Mouse (Mus musculus): Measurements from ENCODE around the gene Rnasel. TPM values are rescaled to one million over a fixed set of nuclear protein-coding genes. Genes with fewer than 3 reads are reported as not detected.

Gene Rnasel
- polyA plus RNA-seq, 2 experiments, result 10.0 to 23.5 TPM

DNA sequence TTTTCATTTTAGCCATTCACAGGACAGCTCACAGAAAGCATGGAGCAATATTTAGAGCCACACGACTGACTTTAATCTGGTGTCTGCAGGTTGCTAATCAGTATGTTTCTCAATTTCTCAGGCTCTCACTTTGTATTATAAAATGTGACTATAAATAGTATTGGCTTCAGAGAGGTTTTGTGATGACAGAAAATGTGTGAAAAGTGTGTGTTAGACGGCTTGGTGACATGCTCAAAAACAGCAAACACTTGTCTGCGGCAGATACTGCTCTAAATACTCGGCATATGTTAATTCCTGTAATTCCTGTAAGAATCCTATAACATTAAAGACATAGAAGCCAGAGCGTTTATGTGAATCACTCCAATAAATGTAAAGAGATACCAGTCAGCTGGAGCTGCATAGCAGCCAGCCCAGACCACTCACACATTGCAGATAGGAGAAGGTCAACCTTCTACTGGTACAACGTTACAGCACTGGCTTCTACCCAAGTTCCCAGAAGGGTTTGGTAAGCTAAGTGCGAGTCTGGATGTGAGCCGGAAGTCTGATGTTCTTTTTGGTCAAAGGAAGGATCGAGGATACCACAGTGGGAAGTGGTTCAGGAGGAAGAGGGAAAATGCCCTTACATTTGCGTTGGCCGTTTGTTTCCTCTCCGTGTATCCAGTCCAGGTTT, 1.2 kb upstream of the Rnasel start:
- TF ChIP-seq POLR2A (IDR thresholded peaks at IDR 0.05; ENCODE audit: borderline replicate concordance, extremely low read depth, insufficient read depth, insufficient read length), result no peak
- ATAC-seq (ENCODE audit: low FRiP score, low read depth), result no peak
- no peaks in the 10 kb centered on the region for H3K27me3 ChIP-seq (ENCODE audit: control insufficient read depth, insufficient read depth, low read length)
- H3K4me3 ChIP-seq (replicated peaks; ENCODE audit: low read length), result no peak overlapping the region
- H3K36me3 ChIP-seq (ENCODE audit: control insufficient read depth, insufficient read depth, low read length), result peaks cover 4% of the 10 kb centered on the region
- 69% methylated on average over 12 of the region's 12 CpGs for WGBS
- H3K27ac ChIP-seq (replicated peaks; ENCODE audit: low read depth, low read length), result no peak overlapping the region
- H3K4me1 ChIP-seq (ENCODE audit: control insufficient read depth, insufficient read depth, low read length), result peaks cover 8% of the 10 kb centered on the region
- H3K4me2 ChIP-seq (replicated peaks; ENCODE audit: low read depth, low read length, severe bottlenecking), result no peak overlapping the region
- no peak for DNase-seq (ENCODE audit: low spot score)
- no peak overlapping the region for H3K9ac ChIP-seq (ENCODE audit: low read depth, low read length, severe bottlenecking)
- H3K9me3 ChIP-seq (ENCODE audit: control insufficient read depth, low read length), result no peaks in the 10 kb centered on the region

DNA sequence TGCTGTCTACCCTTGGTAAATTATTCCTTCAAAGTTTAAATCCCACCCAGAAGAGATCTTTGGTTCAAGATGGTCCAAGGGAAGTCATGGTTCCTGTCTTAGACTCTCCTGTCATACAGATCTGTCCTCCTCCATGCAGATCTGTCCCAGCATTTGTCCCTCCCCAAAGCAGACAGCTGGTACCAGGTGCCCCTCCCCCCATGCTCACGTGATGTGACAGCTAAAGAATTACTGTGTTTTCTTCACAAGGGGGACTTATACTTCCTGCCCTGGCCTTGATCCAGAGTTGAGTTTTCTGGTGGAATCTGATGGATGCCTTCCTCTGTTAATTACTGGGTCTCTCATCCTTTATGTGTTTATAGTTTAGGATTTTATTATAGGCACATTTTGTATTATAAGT, 677 bp upstream of the Rnasel start:
- no peak for TF ChIP-seq POLR2A (IDR thresholded peaks at IDR 0.05; ENCODE audit: borderline replicate concordance, extremely low read depth, insufficient read depth, insufficient read length)
- peak; percentile 50 for DNase-seq (ENCODE audit: low spot score)
- peak overlapping the region; percentile 59; the same call in 1 of the 2 replicates for H3K4me2 ChIP-seq (replicated peaks; ENCODE audit: low read depth, low read length, severe bottlenecking)
- 0% methylated on average over 1 of the region's 1 CpGs for WGBS
- no peaks in the 10 kb centered on the region for H3K9me3 ChIP-seq (ENCODE audit: control insufficient read depth, low read length)
- H3K4me1 ChIP-seq (ENCODE audit: control insufficient read depth, insufficient read depth, low read length), result peaks cover 8% of the 10 kb centered on the region
- no peaks in the 10 kb centered on the region for H3K27me3 ChIP-seq (ENCODE audit: control insufficient read depth, insufficient read depth, low read length)
- no peak for ATAC-seq (ENCODE audit: low FRiP score, low read depth)
- peaks cover 4% of the 10 kb centered on the region for H3K36me3 ChIP-seq (ENCODE audit: control insufficient read depth, insufficient read depth, low read length)
- no peak overlapping the region for H3K9ac ChIP-seq (ENCODE audit: low read depth, low read length, severe bottlenecking)
- no peak overlapping the region for H3K27ac ChIP-seq (replicated peaks; ENCODE audit: low read depth, low read length)
- H3K4me3 ChIP-seq (replicated peaks; ENCODE audit: low read length), result no peak overlapping the region

DNA sequence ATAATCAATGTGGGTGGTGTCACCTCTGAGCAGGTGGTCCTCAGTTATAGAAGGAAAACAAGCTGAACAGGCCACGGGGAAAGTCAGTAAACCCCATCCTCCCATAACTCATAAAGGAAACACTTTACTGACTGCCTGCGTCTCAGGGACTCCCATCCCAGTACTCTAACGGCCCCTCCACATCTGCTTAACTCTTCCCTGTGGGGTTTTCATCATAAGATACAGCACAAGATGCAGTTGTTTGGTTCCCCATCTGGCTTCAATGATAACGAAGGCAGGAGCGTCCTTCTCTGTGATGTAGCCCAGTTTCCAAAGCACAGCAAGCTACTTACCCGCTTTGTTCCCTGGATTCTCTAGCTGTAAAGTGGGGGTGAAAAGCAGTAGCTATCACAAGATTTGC, 828 bp downstream of the Rnasel start:
- H3K4me2 ChIP-seq (replicated peaks; ENCODE audit: low read depth, low read length, severe bottlenecking), result peak overlapping the region; percentile 59
- peaks cover 8% of the 10 kb centered on the region for H3K4me1 ChIP-seq (ENCODE audit: control insufficient read depth, insufficient read depth, low read length)
- peak overlapping the region; percentile 41 for H3K4me3 ChIP-seq (replicated peaks; ENCODE audit: low read length)
- WGBS, result 40% methylated on average over 6 of the region's 6 CpGs
- no peaks in the 10 kb centered on the region for H3K36me3 ChIP-seq (ENCODE audit: control insufficient read depth, insufficient read depth, low read length)
- ATAC-seq (ENCODE audit: low FRiP score, low read depth), result no peak
- no peak overlapping the region for H3K27ac ChIP-seq (replicated peaks; ENCODE audit: low read depth, low read length)
- H3K9ac ChIP-seq (ENCODE audit: low read depth, low read length, severe bottlenecking), result peak overlapping the region; percentile 66
- H3K9me3 ChIP-seq (ENCODE audit: control insufficient read depth, low read length), result no peaks in the 10 kb centered on the region
- no peaks in the 10 kb centered on the region for H3K27me3 ChIP-seq (ENCODE audit: control insufficient read depth, insufficient read depth, low read length)
- TF ChIP-seq POLR2A (IDR thresholded peaks at IDR 0.05; ENCODE audit: borderline replicate concordance, extremely low read depth, insufficient read depth, insufficient read length), result no peak
- no peak for DNase-seq (ENCODE audit: low spot score)

DNA sequence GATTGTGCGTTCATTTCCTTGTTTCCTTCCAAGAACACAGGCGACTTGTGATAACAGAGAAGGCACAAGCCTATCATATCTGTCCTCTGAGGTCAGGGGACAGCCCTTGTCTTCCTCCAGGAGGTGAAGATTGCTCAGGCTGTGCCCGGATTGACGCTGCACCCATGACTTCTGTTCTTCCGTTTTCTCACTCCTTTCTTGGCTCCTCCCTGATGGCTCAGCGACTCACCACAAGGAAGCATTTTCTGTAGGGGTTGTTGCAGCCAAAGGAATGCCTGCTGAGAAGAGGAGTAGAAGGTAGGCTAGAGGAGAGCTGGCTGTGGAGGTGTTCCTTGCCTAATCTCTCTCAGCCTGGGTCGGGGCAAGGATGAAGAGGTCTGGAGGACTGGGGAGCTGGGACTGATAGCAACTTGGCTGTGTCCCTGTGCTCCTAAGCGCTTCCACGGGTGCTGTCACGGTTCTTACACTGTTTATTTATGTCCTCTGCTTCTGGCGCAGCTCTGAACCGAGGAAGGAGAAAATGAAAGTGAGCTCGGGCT, 2.6 kb downstream of the Rnasel start:
- H3K27ac ChIP-seq (replicated peaks; ENCODE audit: low read depth, low read length), result no peak overlapping the region
- H3K9ac ChIP-seq (ENCODE audit: low read depth, low read length, severe bottlenecking), result peak overlapping the region; percentile 1; the same call in 1 of the 2 replicates
- no peak for TF ChIP-seq POLR2A (IDR thresholded peaks at IDR 0.05; ENCODE audit: borderline replicate concordance, extremely low read depth, insufficient read depth, insufficient read length)
- WGBS, result 40% methylated on average over 13 of the region's 13 CpGs
- DNase-seq (ENCODE audit: low spot score) (no peak), ATAC-seq (ENCODE audit: low FRiP score, low read depth) (no peak)
- H3K4me3 ChIP-seq (replicated peaks; ENCODE audit: low read length), result peak overlapping the region; percentile 4
- H3K36me3 ChIP-seq (ENCODE audit: control insufficient read depth, insufficient read depth, low read length), result no peaks in the 10 kb centered on the region
- H3K27me3 ChIP-seq (ENCODE audit: control insufficient read depth, insufficient read depth, low read length), result no peaks in the 10 kb centered on the region
- peaks cover 8% of the 10 kb centered on the region for H3K4me1 ChIP-seq (ENCODE audit: control insufficient read depth, insufficient read depth, low read length)
- H3K4me2 ChIP-seq (replicated peaks; ENCODE audit: low read depth, low read length, severe bottlenecking), result peak overlapping the region; percentile 30
- no peaks in the 10 kb centered on the region for H3K9me3 ChIP-seq (ENCODE audit: control insufficient read depth, low read length)

DNA sequence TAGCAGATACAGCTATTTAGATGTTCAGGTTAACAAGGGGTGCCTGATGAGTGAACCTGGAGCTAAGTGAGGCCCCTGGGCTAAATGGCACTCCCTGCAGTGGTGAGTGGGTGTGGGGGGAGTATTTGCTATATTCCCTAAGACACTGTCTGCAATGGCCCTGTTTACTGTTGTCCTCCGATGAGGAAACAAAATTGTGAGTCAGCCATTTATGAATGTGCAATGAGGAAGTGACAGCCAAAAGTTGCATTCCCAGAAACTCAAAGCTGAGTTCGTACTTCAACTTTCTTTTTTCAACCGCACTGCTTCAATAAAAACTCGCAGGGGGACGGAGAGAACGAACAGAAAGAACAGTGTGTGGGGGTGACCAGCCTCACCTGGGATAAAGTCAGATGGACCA, 3.3 kb downstream of the Rnasel start:
- no peak for TF ChIP-seq POLR2A (IDR thresholded peaks at IDR 0.05; ENCODE audit: borderline replicate concordance, extremely low read depth, insufficient read depth, insufficient read length)
- no peak overlapping the region for H3K27ac ChIP-seq (replicated peaks; ENCODE audit: low read depth, low read length)
- no peak for ATAC-seq (ENCODE audit: low FRiP score, low read depth)
- DNase-seq (ENCODE audit: low spot score), result no peak
- peak overlapping the region; percentile 4; the same call in 1 of the 2 replicates for H3K4me3 ChIP-seq (replicated peaks; ENCODE audit: low read length)
- H3K4me1 ChIP-seq (ENCODE audit: control insufficient read depth, insufficient read depth, low read length), result peaks cover 8% of the 10 kb centered on the region
- 69% methylated on average over 6 of the region's 6 CpGs for WGBS
- no peaks in the 10 kb centered on the region for H3K36me3 ChIP-seq (ENCODE audit: control insufficient read depth, insufficient read depth, low read length)
- H3K4me2 ChIP-seq (replicated peaks; ENCODE audit: low read depth, low read length, severe bottlenecking), result no peak overlapping the region
- H3K9me3 ChIP-seq (ENCODE audit: control insufficient read depth, low read length), result no peaks in the 10 kb centered on the region
- no peaks in the 10 kb centered on the region for H3K27me3 ChIP-seq (ENCODE audit: control insufficient read depth, insufficient read depth, low read length)
- no peak overlapping the region for H3K9ac ChIP-seq (ENCODE audit: low read depth, low read length, severe bottlenecking)
